Mouse (Mus musculus) left cerebral cortex, postnatal 4 days (tissue): ENCODE results near the gene Lyplal1. TPM values are rescaled to one million over a fixed set of nuclear protein-coding genes. Genes with fewer than 3 reads are reported as not detected.

ENCODE experiments used
- DNase-seq: peaks from one replicate; pipeline ENCODE4 v3.0.0-alpha.2; 2022
- intact Hi-C: fragments of 180-260 bp; cut with DNase I; formaldehyde crosslinking; loops from one replicate; pipeline ENCODE4 v1.15.1; 2025
- total RNA-seq, 2 experiments: library from RNA; stranded (reverse); gene quantifications; 2 replicates each; pipeline ENCODE4 v1.2.3; 2021

Lyplal1 gene
- 10 to 100 TPM in 1 of 2 experiments, 1 to 10 TPM in 1; 9.5 to 10.2 TPM for total RNA-seq

DNA sequence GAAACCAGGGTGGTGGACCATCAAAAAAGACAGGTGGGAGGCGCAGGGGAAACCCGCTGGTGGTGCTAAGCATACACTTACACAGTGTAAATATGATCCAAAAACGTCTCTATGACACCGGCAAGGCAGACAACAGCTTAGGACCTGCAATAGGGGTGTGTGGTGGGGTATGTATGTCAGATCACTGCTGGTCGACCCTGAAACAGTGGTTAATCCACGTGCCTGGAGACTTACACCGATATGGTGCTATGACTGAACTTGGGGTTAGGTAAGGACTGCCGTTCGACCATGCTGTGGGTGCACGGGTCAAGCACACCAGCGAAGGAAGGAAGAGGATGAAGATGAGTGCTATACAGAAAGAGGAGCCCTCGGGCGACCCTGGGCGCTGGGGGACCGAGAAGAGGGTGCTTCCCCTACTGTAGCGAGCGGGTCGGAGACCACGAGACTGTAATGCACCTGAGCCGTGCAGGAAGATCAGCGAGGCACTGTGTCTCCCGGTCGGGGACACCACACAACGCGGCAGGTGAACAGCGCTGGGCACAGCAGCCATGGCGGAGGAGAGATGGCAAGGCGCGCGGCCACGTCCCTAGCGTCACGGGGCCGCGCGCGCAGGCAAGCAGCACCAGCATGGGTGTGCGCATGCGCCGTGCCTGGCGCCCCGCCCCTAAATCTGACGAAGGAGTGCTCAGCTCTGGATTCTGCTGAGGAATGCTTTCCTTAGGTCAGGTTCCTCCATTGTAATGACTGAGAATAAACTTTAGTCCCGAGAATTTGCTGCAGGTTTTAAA is at the start of gene Lyplal1:
Gene Lyplal1 (minus strand): TSS at position 610 of the 788 bp plus-strand sequence.
- intact Hi-C loops: no loop called here
- DNase-seq: peak; percentile 98

DNA sequence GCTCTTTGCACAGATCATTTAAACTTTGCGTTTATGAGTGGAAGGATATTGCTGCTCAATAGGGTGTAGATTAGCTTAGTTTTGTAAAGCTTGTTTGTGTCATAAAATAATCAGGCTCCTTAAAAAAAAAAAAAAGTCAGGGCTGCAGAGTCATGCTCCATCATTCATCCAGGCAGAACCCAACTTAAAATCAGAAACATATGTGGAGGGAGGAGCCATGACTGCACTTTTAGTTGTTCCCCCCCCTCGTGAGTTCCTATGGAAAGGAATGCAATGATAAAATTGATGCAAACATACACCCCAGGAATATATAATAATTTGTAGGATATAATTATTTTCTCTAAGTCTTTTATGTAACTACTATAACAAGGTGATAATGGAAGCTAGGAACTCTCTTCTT is 46.5 kb upstream of the Lyplal1 start:
- intact Hi-C loops: no loop called here
- no peak for DNase-seq

DNA sequence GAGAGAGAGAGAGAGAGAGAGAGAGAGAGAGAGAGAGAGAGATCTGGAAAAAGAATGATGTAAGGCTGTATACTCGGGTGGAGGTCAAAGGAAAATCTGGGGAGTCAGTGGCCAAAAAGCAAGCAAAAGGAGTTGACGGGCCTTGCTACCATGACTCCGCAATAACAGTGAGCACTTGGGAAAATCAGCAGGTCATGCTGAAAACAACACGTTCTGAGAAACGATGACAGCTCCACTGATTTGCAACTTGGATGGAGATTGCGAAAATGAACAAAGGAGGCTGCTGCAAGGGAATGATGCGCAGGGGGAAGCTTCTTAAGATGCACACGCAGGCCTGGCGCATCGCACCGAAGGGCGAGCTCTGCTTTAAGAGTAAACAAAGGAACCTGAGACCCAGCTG is 46.1 kb upstream of the Lyplal1 start:
- DNase-seq: no peak

DNA sequence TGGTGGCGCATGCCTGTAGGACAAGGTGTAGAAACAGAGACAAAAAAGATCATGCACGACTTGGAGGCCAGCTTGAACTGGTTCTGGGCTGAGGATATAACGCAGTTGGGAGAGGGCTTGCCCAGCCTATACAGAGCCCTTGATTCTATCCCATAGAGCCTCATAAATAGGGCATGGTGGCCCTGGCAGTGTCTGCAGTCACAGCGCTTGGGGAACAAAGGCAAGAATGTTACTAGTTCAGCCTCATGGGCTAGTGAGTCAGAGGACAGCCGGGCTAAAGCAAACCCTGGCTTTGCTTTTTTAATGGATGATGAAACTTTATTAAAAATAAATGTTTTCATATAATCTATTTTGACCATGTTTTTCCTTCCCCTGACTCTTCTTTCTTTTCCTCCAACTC is 33.3 kb upstream of the Lyplal1 start:
- no peak for DNase-seq
- intact Hi-C loops: no loop called here

More for the DNA sequence above, 46.1 kb upstream of the Lyplal1 start:
- intact Hi-C loops: no loop called here

DNA sequence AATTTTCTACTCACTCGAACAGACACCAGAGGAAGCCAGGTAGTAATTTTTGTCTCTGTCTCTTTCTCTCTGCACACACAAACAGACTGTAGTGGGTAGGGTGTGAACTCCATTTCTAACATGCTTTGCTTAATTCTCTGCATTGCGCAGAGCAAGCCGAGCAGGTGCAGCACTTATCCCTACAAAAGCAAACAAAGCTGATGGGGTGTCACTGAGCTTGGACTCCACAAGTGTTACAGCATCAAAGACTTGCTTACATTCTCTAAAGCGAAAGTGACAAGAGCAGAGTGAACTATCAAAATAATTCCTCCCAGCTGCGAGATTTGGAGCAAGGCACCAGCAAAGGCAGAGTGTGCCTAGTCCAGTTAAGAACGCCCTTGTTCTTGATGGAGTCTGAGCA is 28.3 kb upstream of the Lyplal1 start:
- intact Hi-C loops: no loop called here
- no peak for DNase-seq

DNA sequence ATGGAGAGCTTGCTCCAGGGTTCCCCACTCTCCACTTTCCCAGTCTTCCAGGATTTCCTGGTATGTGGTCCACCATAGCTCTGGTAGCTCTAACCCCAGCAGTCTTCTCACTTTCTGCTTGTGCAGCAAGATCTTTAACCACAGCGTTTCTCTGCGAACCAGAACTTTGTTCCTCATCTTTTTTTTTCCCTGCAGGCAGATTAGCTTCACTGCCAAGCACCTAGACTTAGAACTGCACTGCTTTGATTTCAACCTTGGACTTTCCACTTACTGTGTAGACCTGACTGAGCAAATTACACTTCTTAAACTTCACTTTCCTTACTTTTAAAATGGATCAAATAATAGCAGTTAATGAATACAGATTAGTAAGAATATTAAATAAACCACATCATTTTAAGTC is 23.1 kb upstream of the Lyplal1 start:
- no peak for DNase-seq
- intact Hi-C loops: no loop called here

DNA sequence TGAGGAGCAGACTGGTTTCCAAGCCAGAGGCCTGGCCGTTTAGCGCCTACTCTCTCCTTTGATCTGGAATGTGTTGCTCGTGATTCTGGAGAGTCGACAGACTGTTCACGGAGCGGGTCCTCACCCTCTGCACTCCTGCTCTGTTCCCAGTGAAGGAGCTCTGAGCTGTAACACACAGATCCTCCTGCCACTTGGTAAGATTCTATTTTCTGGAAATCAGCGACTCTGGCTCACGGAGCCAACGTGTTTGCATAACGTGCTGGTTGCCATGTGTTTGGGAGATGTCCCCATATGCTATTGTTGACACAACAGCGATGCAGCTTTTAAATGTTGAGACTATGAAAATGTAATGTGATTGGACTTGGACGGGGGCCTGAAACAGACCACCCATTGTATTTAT is 20.8 kb upstream of the Lyplal1 start:
- DNase-seq: peak; percentile 51
- intact Hi-C loops: no loop called here

DNA sequence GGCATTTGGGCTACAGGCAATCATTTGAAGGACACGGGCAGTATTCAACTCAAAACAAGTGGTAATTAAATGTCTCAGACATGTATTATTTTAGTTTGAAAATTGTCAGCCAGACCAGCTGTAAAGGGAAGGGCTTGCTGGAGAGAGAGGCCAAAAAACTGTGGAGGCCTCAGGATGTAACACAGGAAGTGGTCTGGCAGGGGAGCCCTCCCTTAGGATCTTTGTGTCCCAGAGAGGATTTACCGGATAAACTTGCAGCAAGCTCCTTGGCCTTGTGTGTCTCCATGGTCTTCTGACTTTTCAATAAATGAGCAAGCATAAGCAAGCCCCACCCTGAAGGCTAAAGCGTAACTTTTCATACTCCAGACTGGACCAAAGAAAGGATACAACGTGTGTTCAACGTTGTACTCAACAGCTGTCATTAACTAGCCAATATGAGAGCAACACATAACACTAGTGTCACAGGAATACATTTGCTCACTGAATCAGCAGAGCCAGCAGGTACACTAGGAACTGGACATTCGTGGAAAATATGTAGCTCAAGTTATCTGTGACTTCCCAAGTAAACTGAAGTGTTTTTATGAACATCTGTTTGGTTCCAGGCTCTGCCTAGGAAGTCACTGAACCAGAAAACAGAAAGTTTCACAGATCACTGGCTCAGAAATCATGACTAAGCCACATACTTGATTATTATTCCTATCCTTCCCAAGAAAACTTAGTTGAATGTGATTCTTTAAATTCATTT is 19.7 kb upstream of the Lyplal1 start:
- no peak for DNase-seq
- intact Hi-C loops: no loop called here

DNA sequence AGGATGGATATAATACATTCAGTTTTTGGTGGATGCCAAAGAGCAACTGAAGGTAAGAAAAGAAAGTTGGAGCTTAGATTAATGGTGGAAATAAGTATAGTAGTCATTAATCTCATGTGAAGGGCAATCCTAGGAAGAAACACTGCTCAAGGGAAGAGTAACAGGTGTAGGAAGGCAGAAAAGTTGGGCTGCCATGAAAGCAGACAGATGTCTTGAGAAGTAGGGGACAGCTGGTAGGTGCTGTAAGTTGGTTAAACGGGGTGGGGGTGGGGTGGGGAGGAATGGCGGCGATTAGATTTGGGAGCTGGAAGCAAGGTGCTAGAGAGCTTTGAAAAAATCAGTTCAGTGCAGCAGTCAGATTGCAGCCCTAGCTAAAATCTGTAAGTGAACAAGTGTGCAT is 14.4 kb upstream of the Lyplal1 start:
- intact Hi-C loops: no loop called here
- DNase-seq: no peak

DNA sequence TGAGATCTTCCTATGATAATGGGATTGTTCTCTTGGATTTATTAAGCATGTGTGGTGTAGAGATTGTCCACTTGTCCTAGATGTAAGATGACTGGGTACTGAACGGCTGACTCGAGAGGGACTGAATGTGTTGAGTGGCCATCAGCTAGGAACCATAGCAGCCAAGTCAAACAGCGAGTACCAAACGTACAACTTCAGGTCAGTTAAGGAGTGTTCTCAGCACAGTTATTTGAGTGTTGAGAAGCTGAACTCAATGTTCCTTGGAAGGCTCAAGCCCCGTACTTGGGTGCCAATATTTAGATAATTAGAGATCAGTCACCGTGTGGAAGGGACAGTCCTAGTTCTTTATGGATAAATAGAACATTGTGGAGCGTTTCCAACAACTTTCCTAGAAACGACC is 11.8 kb upstream of the Lyplal1 start:
- DNase-seq: no peak
- intact Hi-C loops: no loop called here

DNA sequence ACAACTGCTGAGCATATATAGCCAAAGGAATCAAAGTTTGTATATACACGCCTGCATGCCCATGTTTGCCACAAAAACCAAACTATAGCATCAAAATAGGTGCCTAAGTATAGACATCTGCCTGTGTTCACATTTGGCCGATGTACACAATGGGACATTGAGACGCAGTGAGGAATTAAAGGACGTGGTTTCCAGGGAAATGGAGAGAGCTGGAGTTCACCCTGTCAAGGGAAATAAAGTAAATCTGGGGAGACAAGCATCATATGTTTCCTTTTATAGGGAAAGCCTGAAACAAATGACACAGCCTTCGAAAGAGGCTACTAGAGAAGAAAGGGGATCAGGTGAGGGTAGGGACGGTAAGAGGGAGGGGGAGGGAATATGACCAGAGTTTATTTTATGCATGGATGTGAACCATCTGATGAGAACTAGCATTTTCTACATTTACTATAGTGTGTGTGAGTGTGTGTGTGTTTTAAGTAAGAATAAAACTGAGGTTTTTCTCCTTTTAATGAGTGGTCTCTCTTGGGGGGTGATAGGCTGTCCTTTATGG is 9.3 kb upstream of the Lyplal1 start:
- no peak for DNase-seq
- intact Hi-C loops: no loop called here

DNA sequence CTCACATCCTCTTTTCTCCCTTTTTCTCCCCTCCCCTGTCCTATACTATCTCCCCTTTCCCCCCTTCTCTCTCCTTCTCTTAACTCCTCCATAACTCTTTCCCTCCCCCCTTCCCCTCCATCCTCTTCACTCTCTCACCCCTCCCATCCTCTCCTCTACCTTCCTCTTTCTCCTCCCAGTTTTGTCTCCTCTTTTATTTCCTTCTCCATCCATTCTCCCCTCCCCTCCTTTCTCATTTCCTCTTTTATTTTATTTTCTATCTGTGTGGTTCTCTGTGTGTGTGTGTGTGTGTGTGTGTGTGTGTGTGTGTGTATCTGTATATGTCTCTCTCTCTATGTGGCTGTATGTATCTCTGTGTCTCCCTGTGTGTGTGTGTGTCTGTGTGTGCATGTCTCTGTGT is 6.6 kb upstream of the Lyplal1 start:
- intact Hi-C loops: no loop called here
- no peak for DNase-seq

DNA sequence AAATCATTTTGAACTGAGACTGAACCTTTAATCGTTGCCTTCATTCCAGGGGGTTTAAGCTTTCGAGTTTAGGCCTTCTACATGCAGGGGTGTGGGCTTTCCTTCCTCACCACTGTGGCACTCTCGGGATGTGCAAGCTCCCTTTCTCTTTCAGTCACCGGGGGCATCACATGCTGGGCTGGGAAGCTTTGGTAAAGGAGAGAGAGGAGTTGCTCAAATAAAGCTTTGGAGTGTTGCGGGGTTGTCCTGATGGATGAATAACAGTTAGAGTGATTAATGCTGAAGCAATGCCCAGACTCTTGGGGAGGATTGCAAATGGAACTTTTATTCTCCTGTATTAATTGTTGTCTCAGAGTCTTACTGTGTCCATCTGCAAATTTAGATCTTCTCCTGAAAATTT is 2.7 kb upstream of the Lyplal1 start:
- intact Hi-C loops: no loop called here
- DNase-seq: no peak

DNA sequence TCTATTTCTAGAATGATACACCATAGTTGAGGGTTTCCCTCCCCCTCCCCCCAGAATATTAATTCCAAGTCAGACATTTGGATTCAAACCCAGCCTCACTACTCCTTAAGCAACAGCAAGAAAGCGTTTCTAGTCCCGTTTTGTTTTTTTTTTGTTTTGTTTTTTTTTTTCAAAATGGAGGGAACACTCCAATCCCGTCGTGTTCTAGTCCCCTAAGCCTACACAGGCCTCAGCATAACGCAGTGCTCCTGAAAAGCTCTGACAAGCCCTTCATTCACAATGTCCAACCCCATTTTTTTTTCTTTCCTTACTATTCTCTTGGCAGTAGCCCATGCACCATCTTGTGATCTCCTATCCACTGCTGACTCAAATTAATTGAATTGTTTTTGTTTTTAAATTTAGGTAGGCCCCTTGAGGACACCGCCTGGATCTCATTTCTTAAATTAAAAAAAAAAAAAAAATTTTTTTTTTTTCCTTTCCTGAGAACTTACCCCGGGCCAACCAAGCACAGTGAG is 967 bp downstream of the Lyplal1 start:
- DNase-seq: no peak
- intact Hi-C loops: no loop called here

DNA sequence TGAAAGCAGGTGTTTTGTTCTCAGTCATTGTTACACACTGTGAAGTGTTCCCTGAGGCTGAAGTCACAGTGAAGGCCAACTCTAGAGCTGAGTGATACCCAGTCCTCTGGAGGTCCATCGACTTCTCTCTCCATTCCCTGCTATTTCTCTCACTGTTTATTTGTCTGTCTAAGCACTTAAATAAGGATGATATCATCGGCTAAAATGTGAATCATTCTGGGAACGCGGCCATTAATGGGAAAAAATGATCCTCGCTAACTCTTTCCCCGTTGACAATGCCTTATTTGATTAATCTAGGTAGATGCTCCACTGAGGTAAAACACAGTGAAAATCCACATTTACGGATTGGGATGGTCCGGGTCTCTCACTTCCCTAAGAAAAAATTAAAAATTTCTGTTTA is 14.8 kb downstream of the Lyplal1 start:
- DNase-seq: no peak

DNA sequence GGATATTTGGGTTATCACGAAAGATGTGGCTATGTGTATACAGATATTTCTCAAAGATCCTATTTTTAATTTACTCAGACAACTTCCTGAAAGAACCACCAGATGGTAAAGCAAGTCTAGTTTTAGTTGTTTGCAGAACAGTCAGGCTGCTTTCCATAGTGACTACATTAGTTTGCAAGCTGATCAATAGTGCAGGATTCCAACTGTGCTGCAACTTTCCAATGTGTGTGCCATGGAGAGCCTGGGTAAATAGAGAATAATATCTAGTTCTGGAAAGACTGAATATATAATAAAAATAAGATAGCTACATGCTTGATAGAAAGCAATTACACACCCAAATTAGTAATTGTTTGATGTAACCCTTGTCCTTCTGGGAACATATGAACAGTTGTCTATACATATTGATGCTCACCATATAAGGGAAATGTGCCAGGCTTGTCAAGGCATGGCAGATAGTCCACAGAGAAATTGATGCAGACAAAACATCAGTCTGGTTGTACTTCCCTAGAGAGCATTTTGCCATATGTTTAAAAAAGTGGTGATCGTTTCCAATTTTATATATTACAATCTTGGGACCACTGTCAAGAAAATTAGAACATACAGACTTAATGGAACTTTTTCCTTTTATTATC is 50.7 kb downstream of the Lyplal1 start:
- DNase-seq: no peak

More for the DNA sequence above, 14.8 kb downstream of the Lyplal1 start:
- intact Hi-C loops: no loop called here

DNA sequence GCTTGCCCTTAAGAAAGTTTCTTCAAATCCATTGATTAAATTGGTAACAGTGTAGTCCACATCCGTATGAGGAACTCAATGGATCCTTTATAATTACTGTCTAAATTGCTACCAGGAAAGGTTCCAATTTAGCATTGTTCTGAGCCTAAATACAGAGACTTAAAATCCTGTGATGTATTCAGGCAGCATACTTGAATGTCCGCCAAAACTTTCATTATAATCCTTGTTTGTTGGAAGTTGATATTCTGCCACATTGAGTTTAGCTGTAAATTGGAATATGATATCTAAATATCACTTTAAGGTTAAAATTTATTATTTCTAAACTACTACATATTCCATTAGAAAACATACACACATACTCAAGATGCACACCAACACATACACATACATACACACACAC is 57.1 kb downstream of the Lyplal1 start:
- intact Hi-C loops: no loop called here
- no peak for DNase-seq

More for the DNA sequence above, 50.7 kb downstream of the Lyplal1 start:
- intact Hi-C loops: no loop called here

DNA sequence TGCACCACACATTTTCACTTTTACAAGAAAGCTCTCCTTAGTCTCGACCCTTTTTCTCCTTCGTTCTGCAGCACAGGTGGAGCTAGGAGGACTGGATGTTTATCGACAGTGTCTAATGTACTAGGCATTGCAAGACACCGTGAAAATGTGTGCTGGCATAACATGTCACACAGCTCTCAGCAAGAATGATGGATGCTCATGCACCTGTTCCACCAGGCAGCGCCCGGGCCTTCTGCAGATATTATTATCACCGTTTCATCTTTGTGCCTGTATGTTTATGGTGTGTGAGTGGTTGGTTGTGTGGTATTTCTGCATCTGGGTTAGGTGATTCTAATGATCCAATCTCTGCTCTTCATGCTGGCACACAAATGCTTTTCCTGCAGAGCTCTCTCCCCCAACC is 62.9 kb downstream of the Lyplal1 start:
- no peak for DNase-seq
- intact Hi-C loops: no loop called here

DNA sequence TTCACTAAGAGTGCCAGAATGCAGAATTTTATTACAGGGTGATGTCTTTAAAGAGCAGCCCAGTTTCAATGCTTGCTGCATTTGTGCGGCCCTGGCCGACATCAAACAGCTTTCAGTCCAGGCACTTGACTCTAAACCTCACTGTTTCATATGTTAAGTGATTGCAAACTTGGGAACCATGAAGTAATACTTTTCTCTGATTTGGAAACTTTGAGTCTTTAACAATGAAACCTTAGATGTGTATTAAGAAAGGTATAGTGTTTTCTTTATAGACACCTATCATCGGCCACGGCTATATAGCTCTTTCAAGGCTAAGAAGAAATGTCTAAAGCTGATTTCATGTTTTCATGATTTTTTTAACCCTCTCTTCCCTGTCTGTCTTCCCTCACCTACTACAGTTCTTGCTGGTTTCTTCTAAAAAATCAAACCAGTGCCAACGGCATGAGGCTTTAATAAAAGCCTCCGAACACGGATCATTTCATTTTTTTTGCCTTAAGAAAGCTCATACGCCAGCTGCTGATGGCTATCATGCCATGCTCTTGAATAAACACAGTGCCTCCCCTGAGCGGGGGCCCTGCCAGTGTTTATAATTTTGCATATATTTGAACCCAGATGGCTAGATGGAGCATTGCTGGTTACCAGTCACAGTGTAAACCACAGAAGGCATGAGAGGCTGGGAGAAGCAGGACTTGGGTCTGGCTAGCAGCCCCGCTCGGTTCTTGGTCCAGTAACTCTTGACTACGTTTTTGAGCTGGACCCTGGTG is 63.6 kb downstream of the Lyplal1 start:
- intact Hi-C loops: no loop called here
- DNase-seq: peak; percentile 38

DNA sequence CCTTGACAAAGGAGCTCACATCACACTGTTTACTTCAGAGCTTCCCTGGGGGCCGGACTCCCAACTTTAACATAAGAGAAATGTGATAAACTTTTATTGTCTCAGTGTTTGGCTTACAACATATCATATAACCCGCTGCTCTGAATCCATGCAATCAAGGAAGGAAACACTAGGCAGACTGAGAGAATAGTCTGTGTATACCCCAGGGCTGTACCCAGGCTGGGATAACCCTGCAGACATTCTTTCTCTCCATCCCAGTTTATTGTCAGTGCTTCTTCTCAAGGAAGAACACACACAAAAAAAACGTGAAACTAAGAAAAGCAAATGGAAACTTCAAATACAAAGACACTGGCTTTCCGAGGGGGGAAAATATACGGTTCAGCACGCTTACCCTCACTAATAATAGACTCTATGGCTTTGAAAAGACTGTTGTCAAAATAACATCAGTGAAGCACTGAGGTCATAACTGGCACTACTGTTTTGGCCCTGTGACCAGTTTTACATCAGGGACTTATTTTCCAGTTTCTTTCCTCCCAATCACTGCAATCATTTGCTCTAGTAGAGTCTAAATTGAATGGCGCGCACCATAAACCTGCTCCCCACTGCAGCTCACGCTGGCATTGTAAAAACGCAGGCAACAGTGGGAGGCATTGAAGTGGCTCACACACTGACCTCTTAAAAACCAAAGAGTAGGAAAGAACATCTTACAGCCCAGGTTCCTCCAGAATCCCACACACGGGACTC is 73.2 kb downstream of the Lyplal1 start:
- intact Hi-C loops: no loop called here
- DNase-seq: no peak
